Mouse (Mus musculus) bone marrow macrophage, adult 2 months (primary cell): ENCODE results near the gene Iars.

ENCODE experiments used
- CTCF ChIP-seq: IDR thresholded peaks from 2 replicates; pipeline ENCODE4 v1.5.1; 2012; ENCODE audit warnings: low read depth, mild to moderate bottlenecking, low read length, moderate library complexity
- POLR2A ChIP-seq: IDR thresholded peaks from 2 replicates; pipeline ENCODE4 v1.6.1; 2012; ENCODE audit warnings: mild to moderate bottlenecking, low read depth, low read length, borderline replicate concordance

- no peak for TF ChIP-seq POLR2A
- no peak for TF ChIP-seq CTCF
Measured at GRCm38 (mm10) chr13:49741285-49742040, 59.6 kb downstream of the Iars start.
